Mouse (Mus musculus): ENCODE measurements around the gene Tpcn1.

Gene Tpcn1

DNA sequence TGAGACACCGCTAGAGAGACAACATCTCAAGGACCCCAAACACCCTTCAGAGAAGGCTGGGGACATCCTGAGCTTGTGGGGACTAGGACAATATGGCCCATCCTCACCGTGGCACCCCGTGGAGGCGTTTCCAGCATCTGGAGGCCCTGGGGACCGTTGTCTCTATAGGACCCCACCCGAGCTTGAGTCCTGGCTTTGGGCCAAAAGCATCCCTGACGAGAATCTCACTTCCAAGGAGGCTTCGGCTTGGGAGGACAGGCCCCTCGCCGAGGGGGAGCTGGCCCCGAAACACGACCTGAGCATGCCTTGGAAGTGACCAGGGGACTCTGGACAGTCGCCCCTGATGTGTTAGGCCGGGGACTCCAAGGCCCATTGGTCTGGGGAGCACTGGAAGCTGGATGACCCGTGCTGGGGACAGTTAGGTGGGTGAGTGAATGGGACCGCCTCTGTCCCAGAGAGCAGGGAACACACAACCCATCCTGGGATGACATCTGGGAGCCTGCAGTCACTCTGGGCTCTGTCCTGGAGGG is 20.8 kb upstream of the Tpcn1 start:
- DNase-seq (ENCODE audit: low spot score): no peak

GRCm38 (mm10) chr5:120607335-120607734 is 18.9 kb upstream of the Tpcn1 start:
- DNase-seq (ENCODE audit: low spot score): no peak

DNA sequence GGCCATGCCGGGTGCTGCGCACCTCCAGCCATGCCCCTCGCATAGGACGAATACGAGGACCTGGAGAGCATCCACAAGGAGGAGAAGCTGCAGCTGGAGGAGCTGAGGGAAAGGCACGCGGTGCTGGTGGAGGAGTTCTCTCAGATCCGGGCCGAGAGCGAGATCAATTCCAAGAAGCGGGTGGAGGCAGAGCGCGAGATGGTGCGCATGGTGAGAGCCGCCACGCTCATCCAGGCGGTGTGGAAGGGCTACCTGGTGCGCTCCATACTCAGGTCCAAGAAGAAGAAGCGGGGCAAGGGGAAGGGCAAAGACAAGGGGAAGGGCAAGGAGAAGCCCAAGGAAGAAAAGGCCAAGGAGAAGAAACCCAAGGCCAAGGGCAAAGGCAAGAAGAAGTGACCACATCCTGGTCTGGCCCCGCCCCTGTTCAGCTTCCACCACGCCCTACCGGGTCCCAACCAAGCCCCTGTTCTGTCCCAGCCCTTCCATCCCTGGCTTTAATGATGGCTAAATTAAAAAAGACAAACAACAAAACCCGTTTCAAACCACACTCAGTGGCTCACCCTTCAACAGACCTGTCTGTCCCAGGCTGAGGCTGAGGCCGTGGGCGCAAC is 18.2 kb upstream of the Tpcn1 start:
- no peak for DNase-seq (ENCODE audit: low spot score)

GRCm38 (mm10) chr5:120605688-120606087 is 17.2 kb upstream of the Tpcn1 start:
- DNase-seq (ENCODE audit: low spot score): peak; percentile 95

- DNase-seq (ENCODE audit: low spot score): no peak
Measured at GRCm38 (mm10) chr5:120605241-120605661, 16.8 kb upstream of the Tpcn1 start.

DNA sequence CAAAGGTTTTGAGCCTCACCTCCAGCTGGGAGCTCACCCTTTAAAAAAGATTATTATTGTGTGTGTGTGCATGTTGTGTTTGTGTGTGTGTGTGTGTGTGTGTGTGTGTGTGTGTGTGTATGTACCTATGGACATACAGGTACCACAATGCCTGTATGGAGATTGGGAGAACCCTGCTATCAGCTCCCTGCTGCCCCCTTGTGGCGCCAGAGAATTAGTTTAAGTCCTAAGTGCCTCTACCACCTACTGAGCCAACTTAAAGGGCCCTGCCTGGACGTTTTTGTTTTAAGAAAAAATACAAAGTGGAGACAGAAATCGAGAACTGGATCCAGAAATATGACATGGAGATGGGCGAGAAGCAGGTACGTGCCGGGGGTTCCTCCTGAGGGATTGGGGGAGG is 16.4 kb upstream of the Tpcn1 start:
- peak; percentile 89 for DNase-seq (ENCODE audit: low spot score)

GRCm38 (mm10) chr5:120603515-120603914 is 15.0 kb upstream of the Tpcn1 start:
- DNase-seq (ENCODE audit: low spot score): no peak

DNA sequence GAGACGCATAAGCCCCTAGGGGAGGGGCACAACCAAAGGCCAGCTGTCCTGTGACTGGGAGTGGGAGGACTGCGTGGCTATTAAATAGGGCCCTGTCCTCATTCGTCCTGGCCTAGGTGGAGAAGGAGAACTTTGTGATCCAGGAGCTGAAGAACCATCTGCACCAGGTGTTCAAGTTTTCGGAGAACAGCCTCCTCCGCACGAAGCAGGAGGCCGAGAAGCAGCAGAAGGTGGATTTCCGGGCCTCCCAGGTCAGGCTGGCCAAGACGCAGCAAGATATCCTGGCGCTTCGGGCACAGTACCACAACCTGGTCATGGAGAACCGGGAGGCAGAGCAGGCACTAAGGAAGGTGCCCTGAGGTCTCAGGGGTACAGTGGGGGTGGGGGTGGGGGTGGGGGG is 13.7 kb upstream of the Tpcn1 start:
- DNase-seq (ENCODE audit: low spot score): no peak

- no peak for DNase-seq (ENCODE audit: low spot score)
Measured at GRCm38 (mm10) chr5:120600946-120601668, 12.6 kb upstream of the Tpcn1 start.

- DNase-seq (ENCODE audit: low spot score): no peak
Measured at GRCm38 (mm10) chr5:120599625-120600024, 11.2 kb upstream of the Tpcn1 start.

DNA sequence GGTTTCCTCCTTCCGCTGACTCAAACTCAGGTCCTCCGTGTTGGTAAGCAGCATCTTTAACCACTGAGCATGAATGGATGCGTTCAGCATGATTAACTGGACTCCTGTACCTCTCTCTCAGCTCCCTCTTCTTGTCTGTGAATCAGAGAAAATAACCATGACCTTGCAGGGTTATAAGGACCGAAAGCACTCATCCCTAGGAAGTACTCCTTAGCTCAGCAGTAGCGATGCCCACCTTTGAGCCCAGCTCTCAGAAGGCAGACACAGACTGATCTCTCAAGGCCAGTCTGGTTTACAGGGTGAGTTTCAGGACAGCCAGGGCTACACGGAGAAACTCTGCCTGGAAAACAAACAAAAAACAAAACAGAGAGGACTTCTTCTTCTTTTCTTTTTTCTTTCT is 6.0 kb upstream of the Tpcn1 start:
- DNase-seq (ENCODE audit: low spot score): no peak

- DNase-seq (ENCODE audit: low spot score): no peak
Measured at GRCm38 (mm10) chr5:120592141-120592540, 3.7 kb upstream of the Tpcn1 start.

DNA sequence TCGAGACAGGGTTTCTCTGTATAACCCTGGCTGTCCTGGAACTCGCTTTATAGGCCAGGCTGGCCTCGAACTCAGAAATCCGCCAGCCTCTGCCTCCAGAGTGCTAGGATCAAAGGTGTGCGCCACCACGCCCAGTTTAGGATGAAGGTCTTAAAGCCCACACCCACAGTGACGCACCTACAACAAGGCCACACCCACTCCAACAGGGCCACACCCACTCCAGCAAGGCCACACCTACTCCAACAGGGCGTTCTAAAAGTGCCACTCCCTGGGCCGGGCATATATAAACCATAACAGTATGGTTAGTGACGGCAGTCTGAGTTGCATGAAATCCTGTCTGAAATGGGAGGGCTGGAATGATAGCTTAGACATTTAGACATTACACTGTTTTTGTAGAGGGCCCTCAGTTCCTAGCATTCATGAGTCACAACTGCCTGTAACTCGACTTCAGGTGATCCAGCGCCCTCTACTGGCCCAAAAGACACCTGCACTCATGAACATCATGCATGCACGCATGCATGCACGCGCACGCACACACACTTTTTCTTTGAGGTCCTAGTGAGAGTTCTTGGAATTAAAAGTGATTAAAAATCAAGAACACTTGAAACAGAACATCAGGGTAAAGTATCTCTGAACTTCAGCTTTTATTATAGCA is 2.0 kb upstream of the Tpcn1 start:
- no peak for DNase-seq (ENCODE audit: low spot score)

- DNase-seq (ENCODE audit: low spot score): no peak
Measured at GRCm38 (mm10) chr5:120587940-120588568, 419 bp downstream of the Tpcn1 start.

DNA sequence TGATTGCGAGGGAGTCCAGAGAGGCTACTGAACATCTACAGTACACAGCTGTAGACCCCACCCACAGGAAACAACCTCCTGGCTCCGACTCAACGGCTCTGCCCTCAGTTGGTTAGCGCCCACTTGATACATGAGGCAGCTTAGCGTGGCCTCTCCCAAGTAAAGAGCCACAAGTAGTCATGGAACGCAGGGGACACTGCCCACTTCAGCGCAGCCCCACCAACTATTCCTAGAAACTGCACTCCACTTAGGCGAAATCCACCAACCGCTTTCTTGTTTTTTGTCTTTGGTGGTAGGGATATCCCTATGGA is 902 bp downstream of the Tpcn1 start:
- no peak for DNase-seq (ENCODE audit: low spot score)

DNA sequence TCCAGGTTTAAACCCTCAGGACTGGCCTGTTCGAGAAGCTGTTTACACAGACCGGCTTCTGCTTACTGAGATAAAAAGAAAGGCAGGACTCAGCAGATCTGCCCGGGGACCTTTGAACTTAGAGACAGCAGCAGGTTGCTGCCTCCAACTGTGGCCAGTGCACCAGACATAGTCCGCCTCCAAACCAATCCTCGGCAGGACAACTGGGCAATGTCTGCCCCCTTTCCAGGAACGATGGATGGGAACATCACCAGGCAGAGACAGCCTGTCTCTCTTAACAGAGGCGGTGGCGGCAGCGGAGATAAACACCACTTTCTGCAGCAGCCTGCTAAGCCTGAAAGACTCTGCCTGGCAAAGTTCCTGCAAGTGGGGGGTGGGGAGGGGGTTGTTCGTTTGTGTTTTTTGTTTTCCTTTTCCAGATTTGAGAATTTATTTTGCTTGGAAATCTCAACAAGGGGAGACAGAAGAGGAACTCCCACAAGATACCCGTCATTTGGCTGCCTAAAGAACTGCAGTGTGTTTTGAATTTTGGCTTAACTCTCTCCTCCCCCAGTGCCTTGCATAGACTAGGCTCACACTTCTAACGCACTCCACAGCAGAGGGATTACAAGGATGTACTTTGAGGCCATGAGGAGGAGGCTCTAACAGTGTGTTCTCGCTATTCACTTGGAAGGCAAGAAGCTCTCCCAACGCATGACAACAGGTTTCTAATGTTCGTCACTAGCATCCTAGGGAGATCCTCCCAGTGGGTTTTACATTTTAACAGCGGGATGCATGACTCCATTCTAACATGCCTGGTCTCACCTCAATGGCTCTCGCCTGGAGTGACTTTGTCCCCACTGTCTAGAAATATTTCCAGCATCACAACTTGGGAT is 1.5 kb downstream of the Tpcn1 start:
- DNase-seq (ENCODE audit: low spot score): no peak

GRCm38 (mm10) chr5:120584968-120585367 is 3.5 kb downstream of the Tpcn1 start:
- DNase-seq (ENCODE audit: low spot score): no peak

- no peak for DNase-seq (ENCODE audit: low spot score)
Measured at GRCm38 (mm10) chr5:120583511-120583910, 5.0 kb downstream of the Tpcn1 start.

DNA sequence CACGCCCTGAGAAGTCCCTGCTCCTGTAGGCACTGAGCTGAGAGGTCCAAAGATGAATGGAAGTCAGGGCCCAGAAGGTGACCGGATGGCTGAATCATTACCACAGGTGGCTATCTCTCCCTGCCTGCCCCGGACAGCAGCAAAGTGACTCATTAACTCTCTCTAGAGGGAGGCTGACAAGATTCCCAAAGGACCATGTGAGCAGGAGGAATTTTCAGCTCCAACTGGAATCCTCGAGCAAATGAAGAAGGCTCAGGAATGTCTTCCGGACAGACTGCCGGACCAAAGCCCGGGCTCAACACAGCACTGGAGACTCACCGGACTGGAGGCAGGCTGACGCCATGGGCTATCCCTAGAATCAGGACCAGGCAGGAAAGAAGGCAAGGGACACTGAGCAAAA is 6.5 kb downstream of the Tpcn1 start:
- no peak for DNase-seq (ENCODE audit: low spot score)

DNA sequence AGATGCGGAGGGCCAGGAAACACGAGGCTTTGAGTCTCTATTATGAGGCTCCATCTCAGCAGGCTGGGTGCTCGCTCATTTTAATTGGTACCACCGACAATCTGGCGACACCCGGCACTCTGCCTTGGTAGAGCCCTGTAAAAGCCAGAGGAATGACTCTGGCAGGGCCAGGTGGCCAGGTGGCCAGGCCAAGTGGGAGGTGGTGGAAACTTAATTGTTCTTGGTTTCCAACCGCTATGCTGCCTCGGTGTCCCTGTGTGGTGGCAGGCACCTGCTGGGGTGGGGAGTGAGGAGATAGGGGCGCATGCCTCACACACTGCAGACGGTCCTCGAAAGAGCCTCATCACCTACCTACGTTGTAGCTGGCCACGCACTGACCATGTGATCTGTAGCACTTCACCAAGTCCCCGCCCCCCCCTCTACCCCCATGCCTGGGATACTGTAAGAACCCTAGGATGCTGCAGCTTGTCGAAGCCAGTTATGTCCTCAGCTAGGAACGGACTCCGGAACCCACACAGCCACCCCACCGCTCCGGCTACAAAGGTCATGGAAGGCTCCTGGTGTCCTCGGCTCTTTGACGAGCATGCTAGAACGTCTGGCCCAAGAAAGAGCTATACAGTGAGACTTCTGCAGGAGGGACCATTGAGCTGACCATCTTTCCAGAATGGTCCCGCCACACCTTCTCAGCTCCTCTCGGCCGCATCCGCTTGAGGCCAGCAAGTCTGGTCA is 8.4 kb downstream of the Tpcn1 start:
- no peak for DNase-seq (ENCODE audit: low spot score)

DNA sequence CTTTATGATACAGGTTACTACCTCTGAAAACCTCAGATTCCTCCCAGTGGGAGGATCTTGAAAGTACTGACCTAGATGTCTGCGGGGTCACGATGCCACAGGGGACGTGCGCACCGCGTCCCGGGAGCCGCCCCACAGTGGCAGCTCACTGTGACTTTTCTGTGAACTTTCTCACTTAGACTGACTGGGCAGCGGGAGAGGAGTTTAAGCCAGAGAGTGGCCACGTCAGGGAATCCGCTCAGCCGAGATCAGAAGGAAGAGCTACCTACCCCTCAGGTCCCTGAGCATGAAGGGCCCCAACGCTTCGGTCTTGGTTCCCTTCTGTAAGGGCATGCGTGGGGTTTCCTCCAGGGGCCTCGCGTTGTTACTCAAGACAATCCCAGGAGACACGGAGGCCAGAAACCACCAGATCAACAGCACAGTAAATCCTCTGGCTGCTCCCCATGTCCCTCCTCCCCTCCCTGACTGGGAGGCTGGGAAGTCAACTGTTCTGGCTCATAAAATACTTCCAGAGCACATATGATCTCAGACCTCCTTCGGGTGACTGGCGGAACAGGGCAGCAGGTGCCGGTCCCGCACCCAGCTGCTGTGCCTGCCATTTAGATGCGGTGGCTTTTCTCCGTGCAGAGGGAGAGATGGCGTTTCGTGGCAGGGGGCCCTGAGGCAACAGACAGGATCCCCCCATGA is 9.1 kb downstream of the Tpcn1 start:
- DNase-seq (ENCODE audit: low spot score): no peak
